Mouse (Mus musculus) brain, embryonic 14.5 days (tissue): ENCODE data around the gene Cptp.

Experiments used
- CTCF ChIP-seq: fragments of 200-500 bp; IDR thresholded peaks from 2 replicates; pipeline ENCODE4 v1.5.1; 2012; ENCODE audit warnings: inconsistent platforms, mild to moderate bottlenecking, moderate library complexity, borderline replicate concordance; ENCODE audit not compliant: insufficient read depth, insufficient read length; ENCODE audit errors: extremely low read depth
- POLR2A ChIP-seq: fragments of 200-500 bp; IDR thresholded peaks from 2 replicates; pipeline ENCODE4 v1.6.1; 2012; ENCODE audit warnings: mild to moderate bottlenecking, inconsistent platforms, borderline replicate concordance; ENCODE audit not compliant: poor library complexity, insufficient read depth, insufficient read length, severe bottlenecking; ENCODE audit errors: extremely low read depth

DNA sequence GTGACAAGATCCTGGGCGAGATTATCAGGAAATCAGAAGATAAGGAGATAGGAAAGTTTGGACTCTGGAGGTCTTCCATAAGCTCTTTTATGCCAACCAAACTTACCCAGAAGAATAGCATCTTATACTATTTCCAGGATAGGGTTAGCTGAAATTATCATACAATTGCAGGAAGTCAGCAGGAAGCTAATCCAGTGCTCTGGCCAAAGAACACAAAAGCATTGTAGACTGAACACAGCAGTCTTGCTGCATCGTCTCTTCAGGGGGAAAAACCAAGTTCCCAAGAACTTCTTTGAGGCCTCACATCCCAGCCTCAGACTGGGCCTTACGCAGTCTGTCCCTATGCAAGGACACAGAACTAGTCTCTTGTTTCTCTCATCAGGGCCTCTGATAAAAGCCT lies 14.3 kb upstream of the Cptp start:
- no peak for TF ChIP-seq CTCF
- no peak for TF ChIP-seq POLR2A
